Mouse (Mus musculus): ENCODE data around the gene Nfatc2. TPM values are rescaled to one million over a fixed set of nuclear protein-coding genes. Genes with fewer than 3 reads are reported as not detected.

Nfatc2 gene
- polyA plus RNA-seq, 1 experiment from 2014 or later, result 7.3 TPM

GRCm38 (mm10) chr2:168508469-168509198, 92.8 kb downstream of the Nfatc2 start:
- 56% methylated on average over 13 of the region's 13 CpGs for WGBS
- Histone ChIP-seq H3K9ac (no peak overlapping the region), H3K36me3 (peaks cover 6% of the 10 kb centered on the region; the same call in 1 of the 2 replicates), H3K4me1 (peaks cover 15% of the 10 kb centered on the region; the same call in 1 of the 2 replicates), H3K4me3 (no peak overlapping the region), H3K4me2 (replicated peaks) (no peak overlapping the region), H3K27ac (no peak overlapping the region), H3K9me3 (no peaks in the 10 kb centered on the region; the same call in 1 of the 2 replicates), H3K27me3 (no peaks in the 10 kb centered on the region)
- ATAC-seq (ENCODE audit: low FRiP score, low read depth), result no peak

DNA sequence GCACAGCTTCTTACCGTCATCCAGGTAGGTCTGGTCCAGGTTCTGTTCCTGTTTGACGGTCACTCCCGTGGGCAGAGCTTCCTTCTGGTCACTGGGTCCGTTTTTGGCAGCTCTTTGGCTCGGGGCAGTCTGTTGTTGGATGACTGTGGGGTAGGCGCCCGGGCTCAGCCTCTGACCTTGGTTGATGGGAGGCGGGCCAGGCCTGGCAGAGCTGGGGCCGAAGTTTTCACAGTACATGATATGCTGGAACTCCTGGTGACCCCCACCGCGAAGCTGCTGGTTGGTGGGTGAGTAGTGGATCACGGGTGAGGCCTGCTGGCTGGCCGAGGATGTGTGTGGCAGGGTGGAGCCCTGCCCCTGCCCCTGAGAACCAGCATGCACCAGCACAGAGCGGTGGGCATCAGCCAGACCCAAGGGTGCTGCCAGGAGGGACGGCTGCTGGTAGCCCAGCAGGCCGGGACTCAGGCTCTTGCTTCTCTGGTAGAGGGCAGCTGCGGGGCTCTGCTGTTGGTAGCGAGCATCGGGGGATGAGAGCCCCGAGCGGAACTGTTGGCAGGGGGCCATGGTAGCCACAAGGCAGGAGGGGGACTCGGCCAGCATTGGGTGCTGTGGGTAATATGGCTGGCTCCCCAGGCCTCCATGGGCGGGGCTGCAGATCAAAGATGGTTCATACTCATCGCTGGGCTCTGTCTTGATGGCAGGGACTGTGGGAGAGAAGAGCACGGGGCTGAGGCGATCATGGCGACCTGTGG, 96.8 kb downstream of the Nfatc2 start:
- Histone ChIP-seq H3K4me1 (peaks cover 22% of the 10 kb centered on the region), H3K9me3 (no peaks in the 10 kb centered on the region), H3K4me2 (replicated peaks) (no peak overlapping the region), H3K27me3 (no peaks in the 10 kb centered on the region), H3K27ac (peak overlapping the region; percentile 28; the same call in 1 of the 2 replicates), H3K4me3 (no peak overlapping the region), H3K36me3 (peaks cover 6% of the 10 kb centered on the region; the same call in 1 of the 2 replicates), H3K9ac (no peak overlapping the region)
- ATAC-seq (ENCODE audit: low FRiP score, low read depth), result no peak
- WGBS, result 82% methylated on average over 27 of the region's 27 CpGs

GRCm38 (mm10) chr2:168503735-168504134, 97.7 kb downstream of the Nfatc2 start:
- peaks cover 6% of the 10 kb centered on the region; the same call in 1 of the 2 replicates for H3K36me3 ChIP-seq
- no peaks in the 10 kb centered on the region for H3K9me3 ChIP-seq
- H3K4me3 ChIP-seq, result no peak overlapping the region
- peaks cover 16% of the 10 kb centered on the region for H3K4me1 ChIP-seq
- H3K27me3 ChIP-seq, result no peaks in the 10 kb centered on the region
- H3K9ac ChIP-seq, result no peak overlapping the region
- no peak overlapping the region for H3K27ac ChIP-seq
- 0 out of 2 replicates have a peak, but pooled peaks have one; percentile 25 for ATAC-seq (ENCODE audit: low FRiP score, low read depth)
- H3K4me2 ChIP-seq (replicated peaks), result no peak overlapping the region
- 71% methylated on average over 6 of the region's 6 CpGs for WGBS

GRCm38 (mm10) chr2:168500750-168501149, 100.7 kb downstream of the Nfatc2 start:
- Histone ChIP-seq H3K4me3 (no peak overlapping the region), H3K9ac (no peak overlapping the region), H3K27ac (no peak overlapping the region), H3K36me3 (peaks cover 6% of the 10 kb centered on the region; the same call in 1 of the 2 replicates), H3K4me1 (peaks cover 22% of the 10 kb centered on the region), H3K4me2 (replicated peaks) (no peak overlapping the region), H3K27me3 (no peaks in the 10 kb centered on the region), H3K9me3 (no peaks in the 10 kb centered on the region)
- no peak for ATAC-seq (ENCODE audit: low FRiP score, low read depth)
- 86% methylated on average over 6 of the region's 6 CpGs for WGBS

- no peak overlapping the region for H3K4me2 ChIP-seq (replicated peaks)
- no peak for ATAC-seq (ENCODE audit: low FRiP score, low read depth)
- H3K27me3 ChIP-seq, result no peaks in the 10 kb centered on the region
- H3K9me3 ChIP-seq, result no peaks in the 10 kb centered on the region
- H3K4me1 ChIP-seq, result peaks cover 22% of the 10 kb centered on the region
- H3K4me3 ChIP-seq, result no peak overlapping the region
- no peak overlapping the region for H3K27ac ChIP-seq
- H3K36me3 ChIP-seq, result peaks cover 6% of the 10 kb centered on the region; the same call in 1 of the 2 replicates
- H3K9ac ChIP-seq, result no peak overlapping the region
- 52% methylated on average over 6 of the region's 6 CpGs for WGBS
These were observed 101.2 kb downstream of the Nfatc2 start for GRCm38 (mm10) chr2:168500244-168500643.

- no peak for ATAC-seq (ENCODE audit: low FRiP score, low read depth)
- H3K9ac ChIP-seq, result peak overlapping the region; percentile 43; the same call in 1 of the 2 replicates
These were observed 109.7 kb downstream of the Nfatc2 start for GRCm38 (mm10) chr2:168491791-168492190.

GRCm38 (mm10) chr2:168489953-168490352, 111.5 kb downstream of the Nfatc2 start:
- no peak overlapping the region for H3K4me3 ChIP-seq
- 88% methylated on average over 13 of the region's 13 CpGs for WGBS
- H3K4me1 ChIP-seq, result 0 out of 2 replicates have a peak, but pooled peaks cover 6% of the 10 kb centered on the region
- no peaks in the 10 kb centered on the region for H3K27me3 ChIP-seq
- no peak overlapping the region for H3K4me2 ChIP-seq (replicated peaks)
- no peaks in the 10 kb centered on the region for H3K9me3 ChIP-seq
- ATAC-seq (ENCODE audit: low FRiP score, low read depth), result no peak
- no peak overlapping the region for H3K9ac ChIP-seq
- no peak overlapping the region for H3K27ac ChIP-seq
- peaks cover 6% of the 10 kb centered on the region; the same call in 1 of the 2 replicates for H3K36me3 ChIP-seq

More at GRCm38 (mm10) chr2:168491791-168492190, 109.7 kb downstream of the Nfatc2 start:
- Histone ChIP-seq H3K4me3 (no peak overlapping the region), H3K27ac (no peak overlapping the region), H3K4me2 (replicated peaks) (no peak overlapping the region), H3K9me3 (no peaks in the 10 kb centered on the region), H3K4me1 (0 out of 2 replicates have a peak, but pooled peaks cover 6% of the 10 kb centered on the region), H3K36me3 (peaks cover 6% of the 10 kb centered on the region; the same call in 1 of the 2 replicates), H3K27me3 (no peaks in the 10 kb centered on the region)
- WGBS, result 66% methylated on average over 7 of the region's 7 CpGs

- ATAC-seq (ENCODE audit: low FRiP score, low read depth), result no peak
- WGBS, result 71% methylated on average over 11 of the region's 11 CpGs
- no peak overlapping the region for H3K9ac ChIP-seq
These were observed 113.1 kb downstream of the Nfatc2 start for GRCm38 (mm10) chr2:168488158-168488925.

DNA sequence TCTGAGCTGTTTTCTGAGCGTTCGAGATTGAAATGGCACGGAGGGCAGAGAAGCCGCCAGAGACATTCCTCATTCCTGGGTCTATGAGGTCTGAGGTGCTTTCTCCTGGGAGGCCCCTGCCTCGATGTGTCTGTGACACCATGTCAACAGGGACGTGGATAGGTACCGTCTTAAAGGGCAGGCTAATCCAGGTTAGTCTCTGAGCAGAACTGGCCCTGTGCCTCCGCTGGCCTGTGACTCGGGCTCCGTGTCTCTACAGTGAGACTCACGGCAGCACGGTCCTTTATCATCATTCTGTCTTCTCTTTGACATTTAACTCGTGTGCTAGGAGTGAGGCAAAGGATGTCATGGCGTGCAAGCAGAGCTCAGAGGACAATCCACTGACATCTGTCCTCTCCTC, 120.3 kb downstream of the Nfatc2 start:
- Histone ChIP-seq H3K4me3 (no peak overlapping the region), H3K4me2 (replicated peaks) (no peak overlapping the region), H3K36me3 (peaks cover 3% of the 10 kb centered on the region; the same call in 1 of the 2 replicates), H3K27me3 (0 out of 2 replicates have a peak, but pooled peaks cover 6% of the 10 kb centered on the region), H3K9ac (peak overlapping the region; percentile 8; the same call in 1 of the 2 replicates), H3K9me3 (no peaks in the 10 kb centered on the region), H3K4me1 (peaks cover 22% of the 10 kb centered on the region), H3K27ac (no peak overlapping the region)
- WGBS, result 85% methylated on average over 14 of the region's 14 CpGs
- no peak for ATAC-seq (ENCODE audit: low FRiP score, low read depth)

More at GRCm38 (mm10) chr2:168488158-168488925, 113.1 kb downstream of the Nfatc2 start:
- Histone ChIP-seq H3K9me3 (no peaks in the 10 kb centered on the region), H3K27me3 (no peaks in the 10 kb centered on the region), H3K27ac (peak overlapping the region; percentile 15; the same call in 1 of the 2 replicates), H3K4me3 (no peak overlapping the region), H3K36me3 (peaks cover 2% of the 10 kb centered on the region; the same call in 1 of the 2 replicates), H3K4me1 (0 out of 2 replicates have a peak, but pooled peaks cover 6% of the 10 kb centered on the region), H3K4me2 (replicated peaks) (no peak overlapping the region)

GRCm38 (mm10) chr2:168480692-168481091, 120.8 kb downstream of the Nfatc2 start:
- no peak for ATAC-seq (ENCODE audit: low FRiP score, low read depth)
- H3K4me1 ChIP-seq, result peaks cover 22% of the 10 kb centered on the region
- no peaks in the 10 kb centered on the region for H3K9me3 ChIP-seq
- H3K4me3 ChIP-seq, result no peak overlapping the region
- no peak overlapping the region for H3K27ac ChIP-seq
- peak overlapping the region; percentile 8; the same call in 1 of the 2 replicates for H3K9ac ChIP-seq
- no peak overlapping the region for H3K4me2 ChIP-seq (replicated peaks)
- H3K27me3 ChIP-seq, result 0 out of 2 replicates have a peak, but pooled peaks cover 6% of the 10 kb centered on the region
- H3K36me3 ChIP-seq, result peaks cover 3% of the 10 kb centered on the region; the same call in 1 of the 2 replicates
- 66% methylated on average over 6 of the region's 6 CpGs for WGBS

DNA sequence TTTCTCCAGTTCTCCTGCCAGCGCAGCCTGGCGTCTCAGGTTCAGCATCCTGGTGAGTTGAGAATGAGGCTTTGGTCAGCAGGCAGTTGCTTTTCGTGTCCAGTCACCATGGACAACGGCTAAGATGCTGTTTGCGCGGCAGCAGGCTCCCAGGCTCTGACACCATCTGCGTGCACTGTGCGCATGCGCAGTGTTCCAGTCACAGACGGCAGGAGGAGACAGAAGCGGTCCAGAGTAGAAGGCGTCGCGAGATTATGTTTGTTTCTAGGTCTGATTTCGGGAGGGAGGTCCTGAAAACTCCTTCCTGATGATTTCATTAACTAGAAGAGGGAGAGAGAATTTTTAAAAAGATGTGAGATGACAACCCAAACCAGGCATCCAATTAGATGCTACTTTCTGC, 121.5 kb downstream of the Nfatc2 start:
- H3K36me3 ChIP-seq, result peaks cover 3% of the 10 kb centered on the region; the same call in 1 of the 2 replicates
- ATAC-seq (ENCODE audit: low FRiP score, low read depth), result no peak

More for the DNA sequence above, 121.5 kb downstream of the Nfatc2 start:
- 75% methylated on average over 15 of the region's 15 CpGs for WGBS
- no peak overlapping the region for H3K4me3 ChIP-seq
- H3K4me2 ChIP-seq (replicated peaks), result no peak overlapping the region
- H3K9ac ChIP-seq, result no peak overlapping the region
- peaks cover 22% of the 10 kb centered on the region for H3K4me1 ChIP-seq
- no peak overlapping the region for H3K27ac ChIP-seq
- no peaks in the 10 kb centered on the region for H3K9me3 ChIP-seq
- 0 out of 2 replicates have a peak, but pooled peaks cover 6% of the 10 kb centered on the region for H3K27me3 ChIP-seq

All from limb, embryonic 13.5 days (tissue).